Mouse (Mus musculus): ENCODE measurements around the gene Slc25a22. TPM values are rescaled to one million over a fixed set of nuclear protein-coding genes. Genes with fewer than 3 reads are reported as not detected.
A peak's percentile ranks its signal among the peaks of the same experiment; 100 is the strongest.

Slc25a22 gene
- polyA plus RNA-seq (2014; fragmentation: Nextera tagmentation; extraction: Ambion mirVana) = 29.1 and 30.7 TPM in 2 replicates

GRCm38 (mm10) chr7:141437178-141438120, at the start of gene Slc25a22:
Gene Slc25a22 (minus strand): TSS chr7:141437892.
- H3K4me3 ChIP-seq (ENCODE audit: low read depth, low read length) = peak within 1 kb of the TSS; percentile 73
- DNase-seq (ENCODE audit: low spot score) (peak; percentile 90), ATAC-seq (ENCODE audit: low read depth) (peak; percentile 85)
- H3K9me3 ChIP-seq (ENCODE audit: control insufficient read depth, low read length) = no peaks in the 10 kb centered on the region
- peak within 1 kb of the TSS; percentile 77 for H3K9ac ChIP-seq (ENCODE audit: low read depth, low read length)
- H3K27me3 ChIP-seq (replicated peaks; ENCODE audit: control insufficient read depth, insufficient read depth, low read length) = no peaks in the 10 kb centered on the region
- H3K36me3 ChIP-seq (ENCODE audit: control insufficient read depth, insufficient read depth, low read length) = peaks cover 50% of the 10 kb centered on the region
- 6% methylated on average over 47 of the region's 53 CpGs for WGBS
- peak within 1 kb of the TSS; percentile 52 for H3K27ac ChIP-seq (replicated peaks; ENCODE audit: low read depth, low read length)
- peaks cover 25% of the 10 kb centered on the region for H3K4me1 ChIP-seq (ENCODE audit: control insufficient read depth, insufficient read depth, low read length)
- H3K4me2 ChIP-seq (ENCODE audit: low read depth, low read length) = peak within 1 kb of the TSS; percentile 95

GRCm38 (mm10) chr7:141487141-141487540, 49.4 kb upstream of the Slc25a22 start:
- Histone ChIP-seq H3K9ac (ENCODE audit: low read depth, low read length) (no peak overlapping the region), H3K9me3 (ENCODE audit: control insufficient read depth, low read length) (no peaks in the 10 kb centered on the region), H3K36me3 (ENCODE audit: control insufficient read depth, insufficient read depth, low read length) (peaks cover 14% of the 10 kb centered on the region; the same call in 1 of the 2 replicates), H3K4me2 (ENCODE audit: low read depth, low read length) (no peak overlapping the region), H3K27me3 (replicated peaks; ENCODE audit: control insufficient read depth, insufficient read depth, low read length) (peaks cover 8% of the 10 kb centered on the region), H3K27ac (replicated peaks; ENCODE audit: low read depth, low read length) (no peak overlapping the region), H3K4me3 (ENCODE audit: low read depth, low read length) (no peak overlapping the region), H3K4me1 (ENCODE audit: control insufficient read depth, insufficient read depth, low read length) (peaks cover 7% of the 10 kb centered on the region; the same call in 1 of the 2 replicates)
- ATAC-seq (ENCODE audit: low read depth) = no peak
- WGBS = 78% methylated on average over 7 of the region's 7 CpGs
- no peak for DNase-seq (ENCODE audit: low spot score)

- Histone ChIP-seq H3K27ac (replicated peaks; ENCODE audit: low read depth, low read length) (no peak overlapping the region), H3K27me3 (replicated peaks; ENCODE audit: control insufficient read depth, insufficient read depth, low read length) (peaks cover 14% of the 10 kb centered on the region), H3K4me1 (ENCODE audit: control insufficient read depth, insufficient read depth, low read length) (peaks cover 7% of the 10 kb centered on the region; the same call in 1 of the 2 replicates), H3K4me2 (ENCODE audit: low read depth, low read length) (no peak overlapping the region), H3K9ac (ENCODE audit: low read depth, low read length) (no peak overlapping the region), H3K36me3 (ENCODE audit: control insufficient read depth, insufficient read depth, low read length) (0 out of 2 replicates have a peak, but pooled peaks cover 6% of the 10 kb centered on the region), H3K9me3 (ENCODE audit: control insufficient read depth, low read length) (no peaks in the 10 kb centered on the region), H3K4me3 (ENCODE audit: low read depth, low read length) (no peak overlapping the region)
- 100% methylated on average over 1 of the region's 1 CpGs for WGBS
- ATAC-seq (ENCODE audit: low read depth) (no peak), DNase-seq (ENCODE audit: low spot score) (no peak)
Measured at GRCm38 (mm10) chr7:141486239-141486638, 48.5 kb upstream of the Slc25a22 start.

- 87% methylated on average over 2 of the region's 2 CpGs for WGBS
- peaks cover 14% of the 10 kb centered on the region for H3K27me3 ChIP-seq (replicated peaks; ENCODE audit: control insufficient read depth, insufficient read depth, low read length)
Measured at GRCm38 (mm10) chr7:141485606-141486005, 47.9 kb upstream of the Slc25a22 start.

GRCm38 (mm10) chr7:141485186-141485585, 47.5 kb upstream of the Slc25a22 start:
- Histone ChIP-seq H3K9ac (ENCODE audit: low read depth, low read length) (no peak overlapping the region), H3K27ac (replicated peaks; ENCODE audit: low read depth, low read length) (no peak overlapping the region), H3K9me3 (ENCODE audit: control insufficient read depth, low read length) (no peaks in the 10 kb centered on the region), H3K4me2 (ENCODE audit: low read depth, low read length) (no peak overlapping the region), H3K27me3 (replicated peaks; ENCODE audit: control insufficient read depth, insufficient read depth, low read length) (peaks cover 16% of the 10 kb centered on the region), H3K4me1 (ENCODE audit: control insufficient read depth, insufficient read depth, low read length) (peaks cover 7% of the 10 kb centered on the region; the same call in 1 of the 2 replicates), H3K4me3 (ENCODE audit: low read depth, low read length) (no peak overlapping the region), H3K36me3 (ENCODE audit: control insufficient read depth, insufficient read depth, low read length) (no peaks in the 10 kb centered on the region)
- ATAC-seq (ENCODE audit: low read depth) = no peak
- WGBS = 81% methylated on average over 2 of the region's 2 CpGs
- DNase-seq (ENCODE audit: low spot score) = no peak

More at GRCm38 (mm10) chr7:141485606-141486005, 47.9 kb upstream of the Slc25a22 start:
- 0 out of 2 replicates have a peak, but pooled peaks cover 3% of the 10 kb centered on the region for H3K36me3 ChIP-seq (ENCODE audit: control insufficient read depth, insufficient read depth, low read length)
- H3K27ac ChIP-seq (replicated peaks; ENCODE audit: low read depth, low read length) = no peak overlapping the region
- peaks cover 7% of the 10 kb centered on the region; the same call in 1 of the 2 replicates for H3K4me1 ChIP-seq (ENCODE audit: control insufficient read depth, insufficient read depth, low read length)
- H3K9me3 ChIP-seq (ENCODE audit: control insufficient read depth, low read length) = no peaks in the 10 kb centered on the region
- no peak overlapping the region for H3K4me3 ChIP-seq (ENCODE audit: low read depth, low read length)
- DNase-seq (ENCODE audit: low spot score) (no peak), ATAC-seq (ENCODE audit: low read depth) (no peak)
- no peak overlapping the region for H3K4me2 ChIP-seq (ENCODE audit: low read depth, low read length)
- no peak overlapping the region for H3K9ac ChIP-seq (ENCODE audit: low read depth, low read length)

GRCm38 (mm10) chr7:141484186-141485120, 46.8 kb upstream of the Slc25a22 start:
- no peak for DNase-seq (ENCODE audit: low spot score)
- H3K4me3 ChIP-seq (ENCODE audit: low read depth, low read length) = no peak overlapping the region
- no peak overlapping the region for H3K4me2 ChIP-seq (ENCODE audit: low read depth, low read length)
- ATAC-seq (ENCODE audit: low read depth) = no peak
- no peak overlapping the region for H3K27ac ChIP-seq (replicated peaks; ENCODE audit: low read depth, low read length)
- no peak overlapping the region for H3K9ac ChIP-seq (ENCODE audit: low read depth, low read length)
- H3K9me3 ChIP-seq (ENCODE audit: control insufficient read depth, low read length) = no peaks in the 10 kb centered on the region
- WGBS = 76% methylated on average over 5 of the region's 5 CpGs
- peaks cover 19% of the 10 kb centered on the region for H3K27me3 ChIP-seq (replicated peaks; ENCODE audit: control insufficient read depth, insufficient read depth, low read length)
- H3K4me1 ChIP-seq (ENCODE audit: control insufficient read depth, insufficient read depth, low read length) = peaks cover 7% of the 10 kb centered on the region; the same call in 1 of the 2 replicates
- H3K36me3 ChIP-seq (ENCODE audit: control insufficient read depth, insufficient read depth, low read length) = no peaks in the 10 kb centered on the region

- ATAC-seq (ENCODE audit: low read depth) = no peak
- Histone ChIP-seq H3K4me1 (ENCODE audit: control insufficient read depth, insufficient read depth, low read length) (peaks cover 10% of the 10 kb centered on the region), H3K9me3 (ENCODE audit: control insufficient read depth, low read length) (no peaks in the 10 kb centered on the region), H3K9ac (ENCODE audit: low read depth, low read length) (no peak overlapping the region), H3K27ac (replicated peaks; ENCODE audit: low read depth, low read length) (no peak overlapping the region), H3K36me3 (ENCODE audit: control insufficient read depth, insufficient read depth, low read length) (no peaks in the 10 kb centered on the region), H3K27me3 (replicated peaks; ENCODE audit: control insufficient read depth, insufficient read depth, low read length) (peaks cover 19% of the 10 kb centered on the region), H3K4me3 (ENCODE audit: low read depth, low read length) (no peak overlapping the region), H3K4me2 (ENCODE audit: low read depth, low read length) (no peak overlapping the region)
- no peak for DNase-seq (ENCODE audit: low spot score)
- 74% methylated on average over 6 of the region's 6 CpGs for WGBS
Measured at GRCm38 (mm10) chr7:141483114-141483653, 45.5 kb upstream of the Slc25a22 start.

GRCm38 (mm10) chr7:141482531-141483024, 44.9 kb upstream of the Slc25a22 start:
- Histone ChIP-seq H3K9me3 (ENCODE audit: control insufficient read depth, low read length) (no peaks in the 10 kb centered on the region), H3K27ac (replicated peaks; ENCODE audit: low read depth, low read length) (no peak overlapping the region), H3K9ac (ENCODE audit: low read depth, low read length) (peak overlapping the region; percentile 61), H3K4me3 (ENCODE audit: low read depth, low read length) (peak overlapping the region; percentile 54), H3K36me3 (ENCODE audit: control insufficient read depth, insufficient read depth, low read length) (no peaks in the 10 kb centered on the region), H3K4me2 (ENCODE audit: low read depth, low read length) (peak overlapping the region; percentile 97), H3K4me1 (ENCODE audit: control insufficient read depth, insufficient read depth, low read length) (peaks cover 16% of the 10 kb centered on the region), H3K27me3 (replicated peaks; ENCODE audit: control insufficient read depth, insufficient read depth, low read length) (peaks cover 19% of the 10 kb centered on the region)
- 4% methylated on average over 10 of the region's 11 CpGs for WGBS
- ATAC-seq (ENCODE audit: low read depth) (no peak), DNase-seq (ENCODE audit: low spot score) (no peak)

Data from embryonic facial prominence, embryonic 14.5 days (tissue).